Mouse (Mus musculus) embryonic facial prominence, embryonic 15.5 days (tissue): ENCODE measurements around the gene Spata32. TPM values are rescaled to one million over a fixed set of nuclear protein-coding genes. Genes with fewer than 3 reads are reported as not detected.

Source experiments
- ATAC-seq: fragments of 200-750 bp; cut with Nextera tagmentation; 2 replicates; pipeline ENCODE4 v1.8.0; 2017; ENCODE audit warnings: low read depth, moderate TSS enrichment; ENCODE audit not compliant: insufficient number of reproducible peaks, low FRiP score, low TSS enrichment
- H3K27ac ChIP-seq: fragments of 300-500 bp; sonication (generic); replicated peaks from 2 replicates; pipeline ENCODE4 v1.5.1; 2015; ENCODE audit warnings: mild to moderate bottlenecking, inconsistent platforms
- H3K27me3 ChIP-seq: fragments of 300-500 bp; sonication (generic); 2 replicates; pipeline ENCODE4 v1.6.1; 2015; ENCODE audit warnings: inconsistent platforms
- H3K36me3 ChIP-seq: fragments of 300-500 bp; sonication (generic); 2 replicates; pipeline ENCODE4 v1.6.1; 2015; ENCODE audit warnings: mild to moderate bottlenecking, inconsistent platforms
- H3K4me1 ChIP-seq: fragments of 300-500 bp; sonication (generic); 2 replicates; pipeline ENCODE4 v1.6.1; 2015; ENCODE audit warnings: inconsistent platforms
- H3K4me2 ChIP-seq: fragments of 300-500 bp; sonication (generic); replicated peaks from 2 replicates; pipeline ENCODE4 v1.6.1; 2015; ENCODE audit warnings: mild to moderate bottlenecking, inconsistent platforms
- H3K4me3 ChIP-seq: fragments of 300-500 bp; sonication (generic); replicated peaks from 2 replicates; pipeline ENCODE4 v1.5.1; 2015; ENCODE audit warnings: mild to moderate bottlenecking, inconsistent platforms
- H3K9ac ChIP-seq: fragments of 300-500 bp; sonication (generic); 2 replicates; pipeline ENCODE4 v1.6.1; 2015; ENCODE audit warnings: inconsistent platforms
- H3K9me3 ChIP-seq: fragments of 300-500 bp; sonication (generic); replicated peaks from 2 replicates; pipeline ENCODE4 v1.6.1; 2016; ENCODE audit warnings: inconsistent platforms
- WGBS: fragments of 180-500 bp; shearing (Covaris S2); methylation state at CpG from one replicate; pipeline ENCODE4 v1.1.7; 2015; 5-methylcytosine and 5-hydroxymethylcytosine counted together
- polyA plus RNA-seq: library from polyadenylated mRNA; unstranded; fragments of >200 nt; fragmentation: Nextera tagmentation; extraction: Ambion mirVana; gene quantifications from 2 replicates; pipeline ENCODE4 v1.2.1, GENCODE M21; 2015

Gene Spata32
- polyA plus RNA-seq, 1 experiment from 2014 or later = not detected

DNA sequence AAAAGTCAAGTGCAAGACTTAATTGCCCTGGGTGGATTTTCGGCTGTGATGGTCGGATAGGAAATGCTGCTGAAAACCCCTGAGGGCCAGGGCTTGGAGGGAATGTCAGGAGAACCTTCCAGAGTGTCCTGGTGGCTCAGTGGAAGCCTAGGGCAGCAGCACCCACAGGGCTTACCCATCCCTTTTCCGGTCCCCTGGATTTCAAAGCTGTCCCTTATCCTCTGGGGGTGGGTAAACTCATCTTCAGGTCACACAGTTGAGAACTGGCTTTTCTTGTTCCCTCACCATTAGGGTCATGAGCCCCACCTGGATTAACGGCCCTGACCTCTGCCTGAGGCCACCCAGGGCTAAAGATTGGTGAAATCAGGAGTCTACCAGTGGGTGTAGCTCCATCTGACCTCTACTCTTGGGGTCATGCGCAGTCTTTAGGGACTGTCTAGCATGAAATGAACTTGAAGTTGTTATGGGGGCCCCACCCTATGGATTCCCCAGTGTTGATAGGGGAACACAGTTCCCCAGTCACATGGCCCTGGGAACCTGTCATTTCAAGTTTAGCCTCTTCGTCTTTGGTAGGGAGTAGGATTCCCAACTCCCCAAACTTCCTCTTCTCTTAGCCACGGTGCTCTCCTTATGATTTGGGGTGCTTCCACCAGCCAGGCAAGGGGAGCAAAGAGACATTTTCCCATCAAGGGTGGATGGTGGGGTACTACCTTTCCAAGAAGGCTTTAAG is 45.0 kb downstream of the Spata32 start:
- Histone ChIP-seq H3K4me1 (peaks cover 17% of the 10 kb centered on the region), H3K27me3 (peaks cover 42% of the 10 kb centered on the region), H3K4me3 (no peak overlapping the region), H3K9ac (no peak overlapping the region), H3K36me3 (no peaks in the 10 kb centered on the region), H3K9me3 (no peaks in the 10 kb centered on the region), H3K27ac (no peak overlapping the region), H3K4me2 (no peak overlapping the region)
- WGBS = 76% methylated on average over 7 of the region's 7 CpGs
- no peak for ATAC-seq

- peaks cover 17% of the 10 kb centered on the region for H3K4me1 ChIP-seq
- H3K9ac ChIP-seq = no peak overlapping the region
- H3K4me3 ChIP-seq = no peak overlapping the region
- WGBS = 65% methylated on average over 6 of the region's 6 CpGs
- no peaks in the 10 kb centered on the region for H3K36me3 ChIP-seq
- peaks cover 46% of the 10 kb centered on the region for H3K27me3 ChIP-seq
- H3K4me2 ChIP-seq = no peak overlapping the region
- H3K9me3 ChIP-seq = no peaks in the 10 kb centered on the region
- ATAC-seq = no peak
- no peak overlapping the region for H3K27ac ChIP-seq
Measured at GRCm38 (mm10) chr11:103172392-103173040, 45.7 kb downstream of the Spata32 start.

DNA sequence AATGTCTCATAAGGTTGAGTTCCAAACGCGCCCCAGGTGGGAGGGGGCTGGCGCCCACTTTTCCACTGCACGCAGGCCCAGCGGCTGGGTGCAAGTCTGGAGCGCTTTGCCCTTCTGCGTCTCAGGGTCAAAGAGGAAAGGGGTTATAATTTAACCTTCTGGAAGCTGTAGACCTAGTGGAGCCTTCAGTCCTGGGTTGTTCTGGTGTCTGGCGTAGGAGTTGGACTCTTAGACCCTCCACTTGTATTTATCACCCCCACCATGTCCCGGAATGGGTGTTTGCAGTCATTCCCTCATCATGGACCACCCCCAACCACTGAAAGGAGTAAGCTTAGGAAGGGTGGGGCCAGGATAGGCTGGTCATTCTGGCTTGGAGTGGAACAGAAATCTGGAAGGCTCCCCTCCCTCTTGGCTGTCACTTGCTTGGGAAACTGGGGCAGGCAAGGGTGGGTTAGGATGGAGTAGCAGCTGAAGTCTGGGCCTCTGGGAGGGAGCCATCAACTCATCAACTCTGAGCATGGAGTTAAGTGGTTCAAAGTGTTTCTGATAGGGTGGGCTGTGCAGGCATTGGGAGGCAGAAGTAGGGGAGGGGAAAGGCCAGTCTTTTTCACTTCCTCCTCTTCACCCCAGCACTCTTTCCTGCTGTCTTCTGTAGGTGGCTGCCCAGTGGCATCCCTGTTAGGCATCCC is 46.4 kb downstream of the Spata32 start:
- no peak overlapping the region for H3K27ac ChIP-seq
- 49% methylated on average over 9 of the region's 9 CpGs for WGBS
- H3K4me1 ChIP-seq = peaks cover 17% of the 10 kb centered on the region
- H3K4me3 ChIP-seq = peak overlapping the region; percentile 54
- H3K27me3 ChIP-seq = peaks cover 46% of the 10 kb centered on the region
- no peak for ATAC-seq
- H3K9ac ChIP-seq = no peak overlapping the region
- no peaks in the 10 kb centered on the region for H3K9me3 ChIP-seq
- H3K36me3 ChIP-seq = no peaks in the 10 kb centered on the region
- no peak overlapping the region for H3K4me2 ChIP-seq

- Histone ChIP-seq H3K27me3 (peaks cover 46% of the 10 kb centered on the region), H3K27ac (no peak overlapping the region), H3K4me2 (peak overlapping the region; percentile 97), H3K9me3 (no peaks in the 10 kb centered on the region), H3K4me3 (peak overlapping the region; percentile 54), H3K4me1 (peaks cover 17% of the 10 kb centered on the region), H3K9ac (peak overlapping the region; percentile 15), H3K36me3 (no peaks in the 10 kb centered on the region)
- under 1% methylated on average over 23 of the region's 23 CpGs for WGBS
- no peak for ATAC-seq
Measured at GRCm38 (mm10) chr11:103171286-103171620, 47.0 kb downstream of the Spata32 start.

DNA sequence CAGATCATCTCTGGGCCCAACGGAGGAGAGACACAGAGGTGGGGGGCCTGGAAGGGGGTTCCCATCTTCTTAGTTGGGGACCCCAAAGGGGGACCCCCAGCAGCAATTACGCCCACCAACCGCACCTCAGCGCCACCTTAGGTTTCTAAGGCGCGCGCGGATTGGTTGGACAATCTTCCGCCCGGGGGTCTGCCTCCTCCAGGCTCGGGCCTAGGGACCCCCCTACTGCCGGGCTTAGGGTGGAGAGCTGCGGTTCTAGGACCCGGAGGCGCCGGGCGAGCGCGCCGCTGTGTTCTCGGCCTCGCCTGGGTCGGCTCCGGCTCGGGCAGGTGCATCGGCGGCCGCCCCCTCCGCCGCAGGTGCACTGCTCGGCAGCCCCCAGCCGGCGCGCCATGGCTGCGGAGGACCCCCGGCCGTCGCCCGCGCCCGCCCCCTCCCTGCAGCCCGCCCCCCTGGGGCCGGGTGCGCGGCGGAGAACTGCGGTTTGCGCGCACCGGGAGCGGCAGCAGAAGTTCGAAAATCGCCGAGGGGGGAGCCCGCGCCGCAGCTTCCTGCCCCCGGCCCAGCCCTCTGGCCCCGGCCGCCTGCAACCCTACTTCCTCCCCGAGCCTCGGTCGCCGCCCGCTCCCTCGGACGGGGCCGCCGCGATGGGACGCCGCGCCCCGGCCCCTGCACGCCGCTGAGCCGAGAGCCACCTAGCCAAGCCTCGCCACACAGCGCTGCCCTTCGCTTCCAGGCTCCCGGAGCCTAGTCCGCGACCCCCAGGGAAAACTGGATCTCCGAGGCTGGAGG is 47.5 kb downstream of the Spata32 start, which contains the start of gene Fmnl1:
Gene Fmnl1, plus strand, starts transcription at position 614 of the 792 bp plus-strand sequence.
- H3K27me3 ChIP-seq = peaks cover 46% of the 10 kb centered on the region
- 0 out of 2 replicates have a peak, but pooled peaks have one; percentile 36 for ATAC-seq
- peak within 1 kb of the TSS; percentile 54 for H3K4me3 ChIP-seq
- peak within 1 kb of the TSS; percentile 15 for H3K9ac ChIP-seq
- H3K9me3 ChIP-seq = no peaks in the 10 kb centered on the region
- 1% methylated on average over 72 of the region's 84 CpGs for WGBS
- peaks cover 12% of the 10 kb centered on the region for H3K4me1 ChIP-seq
- H3K4me2 ChIP-seq = peak within 1 kb of the TSS; percentile 97
- H3K27ac ChIP-seq = no peak within 1 kb of the TSS
- no peaks in the 10 kb centered on the region for H3K36me3 ChIP-seq

GRCm38 (mm10) chr11:103170111-103170493 is 48.1 kb downstream of the Spata32 start:
- WGBS = 52% methylated on average over 3 of the region's 3 CpGs
- ATAC-seq = no peak
- H3K27ac ChIP-seq = no peak overlapping the region
- H3K9ac ChIP-seq = no peak overlapping the region
- no peaks in the 10 kb centered on the region for H3K9me3 ChIP-seq
- no peaks in the 10 kb centered on the region for H3K36me3 ChIP-seq
- peak overlapping the region; percentile 97 for H3K4me2 ChIP-seq
- H3K4me3 ChIP-seq = peak overlapping the region; percentile 54
- H3K27me3 ChIP-seq = peaks cover 46% of the 10 kb centered on the region
- H3K4me1 ChIP-seq = peaks cover 12% of the 10 kb centered on the region

DNA sequence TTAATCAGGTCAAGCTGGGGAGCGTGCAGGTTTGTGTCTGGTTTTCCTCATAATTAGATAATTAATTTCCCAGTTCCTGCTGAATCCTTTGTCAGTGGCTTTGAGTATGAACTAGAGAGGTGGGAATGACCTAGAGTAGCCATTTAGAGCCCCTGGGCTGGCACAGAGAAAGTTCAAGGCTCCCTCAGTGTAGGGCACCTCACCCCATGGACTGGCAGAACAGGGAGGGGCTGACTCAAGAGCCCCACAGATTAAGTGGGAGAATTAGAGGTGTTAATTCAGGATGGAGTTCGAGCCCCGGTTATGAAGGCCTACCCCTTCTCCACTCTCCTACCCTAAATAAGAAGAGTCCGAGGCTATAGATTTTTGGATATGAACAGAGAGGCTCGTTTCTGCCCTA is 48.6 kb downstream of the Spata32 start:
- Histone ChIP-seq H3K9ac (no peak overlapping the region), H3K4me3 (no peak overlapping the region), H3K9me3 (no peaks in the 10 kb centered on the region), H3K4me2 (no peak overlapping the region), H3K4me1 (peaks cover 12% of the 10 kb centered on the region), H3K36me3 (no peaks in the 10 kb centered on the region), H3K27ac (no peak overlapping the region), H3K27me3 (peaks cover 46% of the 10 kb centered on the region)
- no peak for ATAC-seq
- 86% methylated on average over 5 of the region's 5 CpGs for WGBS

GRCm38 (mm10) chr11:103168690-103169390 is 49.4 kb downstream of the Spata32 start:
- H3K4me3 ChIP-seq = no peak overlapping the region
- H3K27ac ChIP-seq = no peak overlapping the region
- H3K4me1 ChIP-seq = peaks cover 12% of the 10 kb centered on the region
- no peak overlapping the region for H3K9ac ChIP-seq
- peaks cover 46% of the 10 kb centered on the region for H3K27me3 ChIP-seq
- no peaks in the 10 kb centered on the region for H3K36me3 ChIP-seq
- no peak overlapping the region for H3K4me2 ChIP-seq
- no peaks in the 10 kb centered on the region for H3K9me3 ChIP-seq
- no peak for ATAC-seq
- WGBS = 26% methylated on average over 9 of the region's 9 CpGs

DNA sequence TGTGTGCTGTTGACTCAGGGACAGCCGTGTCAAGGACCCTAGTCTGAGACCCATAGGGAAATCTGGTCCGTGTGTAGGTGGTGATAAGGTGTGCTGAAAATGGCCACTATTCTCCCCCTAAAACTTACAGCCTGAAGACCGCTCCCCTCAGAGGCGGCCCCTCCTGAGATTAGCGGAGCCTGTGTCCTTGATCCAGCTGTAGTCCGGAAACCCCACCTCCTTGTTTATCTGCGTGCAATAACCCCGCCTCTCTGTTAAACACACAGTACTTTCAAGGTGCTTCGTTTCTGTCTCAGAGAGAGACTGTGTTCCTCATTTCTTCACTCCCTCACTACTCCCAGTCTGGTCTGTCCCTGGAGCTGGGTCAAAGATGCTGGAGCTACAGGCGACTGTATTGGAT is 53.8 kb downstream of the Spata32 start:
- no peak overlapping the region for H3K9ac ChIP-seq
- H3K27ac ChIP-seq = no peak overlapping the region
- WGBS = 30% methylated on average over 10 of the region's 10 CpGs
- H3K9me3 ChIP-seq = no peaks in the 10 kb centered on the region
- no peak overlapping the region for H3K4me2 ChIP-seq
- peaks cover 9% of the 10 kb centered on the region for H3K27me3 ChIP-seq
- no peak overlapping the region for H3K4me3 ChIP-seq
- no peaks in the 10 kb centered on the region for H3K4me1 ChIP-seq
- no peak for ATAC-seq
- H3K36me3 ChIP-seq = no peaks in the 10 kb centered on the region

DNA sequence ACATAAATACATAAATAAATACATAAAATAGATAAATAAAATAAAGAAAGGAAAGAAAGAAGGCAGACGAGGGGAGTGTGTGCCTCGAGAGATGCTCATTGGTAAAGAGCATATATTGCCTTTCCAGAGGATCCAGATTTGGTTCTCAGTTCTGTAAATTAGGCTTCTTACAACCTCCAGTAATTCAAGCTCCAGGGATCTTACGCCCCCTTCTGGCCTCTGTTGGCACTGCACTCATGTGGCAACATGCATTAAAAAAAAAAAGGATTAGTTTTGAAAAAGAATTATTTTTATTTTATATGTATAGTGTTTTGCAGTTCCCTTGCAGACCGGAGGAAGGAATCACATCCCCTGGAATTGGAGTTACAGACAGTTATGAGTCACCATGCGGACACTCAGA is 56.1 kb downstream of the Spata32 start:
- H3K4me2 ChIP-seq = no peak overlapping the region
- no peaks in the 10 kb centered on the region for H3K9me3 ChIP-seq
- H3K4me1 ChIP-seq = peaks cover 7% of the 10 kb centered on the region
- ATAC-seq = no peak
- no peak overlapping the region for H3K27ac ChIP-seq
- H3K27me3 ChIP-seq = no peaks in the 10 kb centered on the region
- no peaks in the 10 kb centered on the region for H3K36me3 ChIP-seq
- 85% methylated on average over 5 of the region's 5 CpGs for WGBS
- H3K9ac ChIP-seq = no peak overlapping the region
- no peak overlapping the region for H3K4me3 ChIP-seq
